Mouse (Mus musculus) ES-E14 (cell line): ENCODE measurements around the gene Herc6. TPM values are rescaled to one million over a fixed set of nuclear protein-coding genes. Genes with fewer than 3 reads are reported as not detected.

Source experiments
- DNase-seq: peaks from one replicate; pipeline ENCODE4 v3.0.0-alpha.2; 2013; ENCODE audit warnings: low read depth, low spot score
- H3K27ac ChIP-seq: 2 replicates; pipeline ENCODE4 v1.5.1; 2012; ENCODE audit warnings: low read depth, mild to moderate bottlenecking, low read length, moderate library complexity, mixed read lengths; ENCODE audit not compliant: poor library complexity, insufficient read depth, severe bottlenecking
- H3K36me3 ChIP-seq: 2 replicates; pipeline ENCODE4 v1.6.1; 2012; ENCODE audit warnings: mild to moderate bottlenecking, low read length, moderate library complexity, mixed read lengths; ENCODE audit not compliant: control insufficient read depth, poor library complexity, insufficient read depth, severe bottlenecking
- H3K4me1 ChIP-seq, 2 experiments: fragments of 150-350 bp in 1 of 2; sonication (generic) in 1 of 2; 2 replicates each; pipeline ENCODE4 v1.6.1; 2012; ENCODE audit warnings: low read length in 2 of 2, mild to moderate bottlenecking in 1 of 2, mixed read lengths in 1 of 2; ENCODE audit not compliant: control insufficient read depth in 2 of 2, insufficient read depth in 2 of 2, poor library complexity in 1 of 2
- H3K4me3 ChIP-seq, 2 experiments: fragments of 150-350 bp in 1 of 2; sonication (generic) in 1 of 2; 2 replicates each; pipeline ENCODE4 v1.5.1; 2012; ENCODE audit warnings: low read length in 2 of 2, low read depth in 1 of 2, mild to moderate bottlenecking in 1 of 2, mixed read lengths in 1 of 2; ENCODE audit not compliant: insufficient read depth in 1 of 2, poor library complexity in 1 of 2, severe bottlenecking in 1 of 2
- H3K9ac ChIP-seq: 2 replicates; pipeline ENCODE4 v1.6.1; 2012; ENCODE audit warnings: low read depth, mild to moderate bottlenecking, low read length, mixed read lengths; ENCODE audit not compliant: poor library complexity, insufficient read depth, severe bottlenecking
- H3K9me3 ChIP-seq: fragments of 150-350 bp; sonication (generic); 2 replicates; pipeline ENCODE4 v1.6.1; 2012; ENCODE audit warnings: low read depth, mild to moderate bottlenecking, low read length; ENCODE audit not compliant: control insufficient read depth, insufficient read depth
- CHD2 ChIP-seq: IDR thresholded peaks from 2 replicates; pipeline ENCODE4 v1.6.1; 2014; ENCODE audit warnings: mild to moderate bottlenecking, low read depth, low read length, inconsistent platforms
- HCFC1 ChIP-seq: IDR thresholded peaks from 2 replicates; pipeline ENCODE4 v1.6.1; 2012; ENCODE audit warnings: low read length, inconsistent platforms, borderline replicate concordance; ENCODE audit not compliant: insufficient read depth
- MAFK ChIP-seq: IDR thresholded peaks from 2 replicates; pipeline ENCODE4 v1.6.1; 2014; ENCODE audit warnings: mild to moderate bottlenecking, low read depth, low read length, inconsistent platforms; ENCODE audit not compliant: insufficient read depth
- ZC3H11A ChIP-seq: IDR thresholded peaks from 2 replicates; pipeline ENCODE4 v1.6.1; 2012; ENCODE audit warnings: low read depth, mild to moderate bottlenecking, inconsistent platforms, low read length, borderline replicate concordance
- ZNF384 ChIP-seq: IDR thresholded peaks from 2 replicates; pipeline ENCODE4 v1.6.1; 2012; ENCODE audit warnings: low read depth, low read length, inconsistent platforms
- in situ Hi-C, 2 experiments: fragments of 600-800 bp; cut with MboI; formaldehyde crosslinking; loops; one replicate each; pipeline ENCODE4 v1.15.1; 2025; ENCODE audit warnings: low sequenced_read_pairs in 2 of 2, inconsistent platforms in 1 of 2; ENCODE audit not compliant: unreplicated experiment in 2 of 2
- total RNA-seq: library from RNA; depleted of rRNA; stranded (reverse); fragments of 300-350 nt; gene quantifications from 2 replicates; pipeline ENCODE4 v1.2.3, GENCODE M21; 2012

Gene Herc6
- total RNA-seq, 1 experiment: 0.36 TPM

- no peak overlapping the region for H3K9ac ChIP-seq
- no peaks in the 10 kb centered on the region for H3K4me1 ChIP-seq
- no peak for TF ChIP-seq ZNF384
- no peak for TF ChIP-seq HCFC1
- no peak for TF ChIP-seq ZC3H11A
- no peak for TF ChIP-seq MAFK
- TF ChIP-seq CHD2: no peak
- no peak overlapping the region for H3K27ac ChIP-seq
- H3K4me3 ChIP-seq: no peak overlapping the region
- in situ Hi-C loops: no loop called here
- no peaks in the 10 kb centered on the region for H3K36me3 ChIP-seq
- no peak for DNase-seq
- H3K9me3 ChIP-seq: no peaks in the 10 kb centered on the region
Measured at GRCm38 (mm10) chr6:57615788-57616187, 35.0 kb downstream of the Herc6 start.

GRCm38 (mm10) chr6:57639531-57639930 is 58.7 kb downstream of the Herc6 start:
- no peak overlapping the region for H3K27ac ChIP-seq
- TF ChIP-seq ZNF384 (no peak), HCFC1 (no peak), MAFK (no peak), ZC3H11A (no peak), CHD2 (no peak)

GRCm38 (mm10) chr6:57641789-57642188 is 61.0 kb downstream of the Herc6 start:
- no peak for DNase-seq
- in situ Hi-C loops: no loop called here

More at GRCm38 (mm10) chr6:57639531-57639930, 58.7 kb downstream of the Herc6 start:
- Histone ChIP-seq H3K4me1 (no peaks in the 10 kb centered on the region), H3K9me3 (no peaks in the 10 kb centered on the region), H3K36me3 (no peaks in the 10 kb centered on the region), H3K4me3 (no peak overlapping the region), H3K9ac (no peak overlapping the region)
- in situ Hi-C loops: no loop called here
- DNase-seq: peak; percentile 27

DNA sequence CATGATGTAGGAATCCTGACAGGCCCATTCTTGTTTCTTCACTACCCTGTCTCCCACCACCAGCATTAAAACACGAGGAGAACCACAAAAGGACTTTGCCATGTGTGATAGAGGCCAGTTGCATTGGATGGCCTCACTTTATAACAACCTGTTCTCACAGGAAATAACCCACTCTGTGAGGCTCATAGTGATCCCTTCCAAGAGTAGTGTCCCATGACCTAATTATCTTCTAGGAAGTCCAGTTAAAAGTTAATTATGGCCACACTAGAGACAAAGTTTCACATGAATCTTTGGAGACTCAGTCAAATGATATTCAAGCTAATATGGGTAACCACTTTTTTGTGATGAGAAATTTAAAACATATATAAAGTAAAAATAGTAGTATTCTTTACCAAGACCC is 66.5 kb downstream of the Herc6 start:
- H3K27ac ChIP-seq: no peak overlapping the region
- no peaks in the 10 kb centered on the region for H3K9me3 ChIP-seq
- no peaks in the 10 kb centered on the region for H3K36me3 ChIP-seq
- no peak for DNase-seq
- in situ Hi-C loops: no loop called here
- TF ChIP-seq HCFC1 (no peak), CHD2 (no peak), ZNF384 (no peak), MAFK (no peak), ZC3H11A (no peak)
- H3K9ac ChIP-seq: no peak overlapping the region
- H3K4me1 ChIP-seq: no peaks in the 10 kb centered on the region
- H3K4me3 ChIP-seq: no peak overlapping the region

More at GRCm38 (mm10) chr6:57641789-57642188, 61.0 kb downstream of the Herc6 start:
- Histone ChIP-seq H3K27ac (no peak overlapping the region), H3K9ac (no peak overlapping the region), H3K4me3 (no peak overlapping the region), H3K4me1 (no peaks in the 10 kb centered on the region), H3K36me3 (no peaks in the 10 kb centered on the region), H3K9me3 (no peaks in the 10 kb centered on the region)
- no peak for TF ChIP-seq ZNF384
- no peak for TF ChIP-seq HCFC1

DNA sequence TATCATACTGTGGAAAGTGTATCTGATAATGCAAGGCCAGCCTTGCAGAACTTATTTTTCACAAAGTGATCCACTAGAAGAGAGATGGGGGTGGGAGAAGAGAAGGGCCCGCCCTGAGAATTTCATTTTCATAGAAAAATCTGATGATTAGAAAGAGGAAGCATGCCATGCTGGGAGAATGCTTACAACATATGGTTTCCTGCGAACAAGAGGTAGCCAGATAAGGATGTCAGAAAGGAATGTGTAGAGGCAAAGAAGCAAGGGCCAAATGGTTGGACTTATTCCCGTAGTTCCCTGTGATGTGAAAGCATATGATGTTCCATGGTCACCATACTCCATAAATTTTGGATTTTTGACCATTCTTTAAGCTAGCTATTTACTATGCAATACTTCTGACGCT is 80.5 kb downstream of the Herc6 start:
- DNase-seq: no peak

More for the DNA sequence above, 80.5 kb downstream of the Herc6 start:
- H3K9me3 ChIP-seq: no peaks in the 10 kb centered on the region
- no peak for TF ChIP-seq CHD2
- no peak for TF ChIP-seq MAFK
- no peak for TF ChIP-seq ZNF384
- TF ChIP-seq ZC3H11A: no peak
- TF ChIP-seq HCFC1: no peak
- H3K4me1 ChIP-seq: no peaks in the 10 kb centered on the region
- no peaks in the 10 kb centered on the region for H3K36me3 ChIP-seq
- H3K9ac ChIP-seq: no peak overlapping the region
- in situ Hi-C loops: no loop called here
- no peak overlapping the region for H3K4me3 ChIP-seq
- H3K27ac ChIP-seq: no peak overlapping the region
